Mouse (Mus musculus): ENCODE measurements around the gene Brf1. TPM values are rescaled to one million over a fixed set of nuclear protein-coding genes. Genes with fewer than 3 reads are reported as not detected.

Gene Brf1
- polyA plus RNA-seq, 1 experiment = 67.8 TPM

DNA sequence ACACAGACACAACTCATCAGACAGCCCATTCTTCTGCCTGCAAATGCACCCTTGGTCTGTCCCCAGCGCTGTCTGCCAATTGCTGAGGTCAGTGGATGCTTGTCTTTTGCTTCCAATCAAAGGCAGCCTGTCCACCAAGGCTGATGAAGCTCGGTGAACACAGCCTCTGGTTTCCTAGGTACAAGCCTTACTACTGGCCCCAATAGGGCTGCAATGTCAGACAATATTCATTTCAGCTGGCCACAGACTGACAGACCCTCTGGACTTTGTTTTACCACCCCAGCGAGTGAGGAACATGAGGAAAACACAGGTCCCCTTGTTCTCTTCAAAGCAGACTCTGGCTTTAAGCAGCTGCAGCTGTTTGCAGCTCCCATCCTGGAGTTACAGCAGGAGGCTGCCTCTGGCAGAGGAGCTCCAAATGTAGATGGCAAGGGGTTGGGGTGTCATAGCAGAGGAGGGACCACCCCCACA lies 12.6 kb upstream of the Brf1 start:
- no peak for TF ChIP-seq POLR2A (IDR thresholded peaks at IDR 0.05; ENCODE audit: control insufficient read depth, low read depth, low read length)
- no peak for TF ChIP-seq CTCF (IDR thresholded peaks at IDR 0.05; ENCODE audit: control insufficient read depth, insufficient read depth, insufficient replicate concordance, low read depth, low read length)
- no peaks in the 10 kb centered on the region for H3K27me3 ChIP-seq (ENCODE audit: control insufficient read depth, insufficient read depth, low read length)
- no peaks in the 10 kb centered on the region for H3K36me3 ChIP-seq (ENCODE audit: control insufficient read depth, insufficient read depth, low read length)
- peaks cover 19% of the 10 kb centered on the region for H3K4me1 ChIP-seq (ENCODE audit: control insufficient read depth, insufficient read depth, low read length)
- no peak overlapping the region; the same call in 1 of the 2 replicates for H3K27ac ChIP-seq (ENCODE audit: control insufficient read depth, insufficient read depth, low read depth, low read length)
- no peak overlapping the region for H3K4me3 ChIP-seq (ENCODE audit: control insufficient read depth, low read depth, low read length)

DNA sequence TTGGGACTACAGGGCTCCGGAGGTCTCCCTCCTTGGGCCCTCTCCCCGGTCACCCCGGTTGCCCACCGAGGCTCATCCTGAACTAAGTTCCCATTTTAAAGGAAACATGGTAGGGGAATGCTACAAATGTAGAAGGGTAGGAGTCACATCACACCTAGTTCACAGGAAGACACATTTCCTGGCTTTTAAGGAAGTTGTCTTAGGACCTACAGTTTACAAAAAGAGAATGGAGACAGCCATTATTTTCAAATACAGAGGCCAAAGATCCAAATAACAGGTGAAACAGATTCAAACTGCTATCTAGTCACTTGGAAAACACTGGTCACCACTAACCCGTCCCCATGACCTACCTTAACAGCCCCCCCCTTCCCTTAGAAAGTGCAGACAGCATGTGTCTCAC lies 11.9 kb upstream of the Brf1 start:
- Histone ChIP-seq H3K27me3 (ENCODE audit: control insufficient read depth, insufficient read depth, low read length) (no peaks in the 10 kb centered on the region), H3K36me3 (ENCODE audit: control insufficient read depth, insufficient read depth, low read length) (no peaks in the 10 kb centered on the region), H3K4me1 (ENCODE audit: control insufficient read depth, insufficient read depth, low read length) (peaks cover 19% of the 10 kb centered on the region), H3K27ac (ENCODE audit: control insufficient read depth, insufficient read depth, low read depth, low read length) (no peak overlapping the region), H3K4me3 (ENCODE audit: control insufficient read depth, low read depth, low read length) (no peak overlapping the region)
- no peak for TF ChIP-seq CTCF (IDR thresholded peaks at IDR 0.05; ENCODE audit: control insufficient read depth, insufficient read depth, insufficient replicate concordance, low read depth, low read length)

DNA sequence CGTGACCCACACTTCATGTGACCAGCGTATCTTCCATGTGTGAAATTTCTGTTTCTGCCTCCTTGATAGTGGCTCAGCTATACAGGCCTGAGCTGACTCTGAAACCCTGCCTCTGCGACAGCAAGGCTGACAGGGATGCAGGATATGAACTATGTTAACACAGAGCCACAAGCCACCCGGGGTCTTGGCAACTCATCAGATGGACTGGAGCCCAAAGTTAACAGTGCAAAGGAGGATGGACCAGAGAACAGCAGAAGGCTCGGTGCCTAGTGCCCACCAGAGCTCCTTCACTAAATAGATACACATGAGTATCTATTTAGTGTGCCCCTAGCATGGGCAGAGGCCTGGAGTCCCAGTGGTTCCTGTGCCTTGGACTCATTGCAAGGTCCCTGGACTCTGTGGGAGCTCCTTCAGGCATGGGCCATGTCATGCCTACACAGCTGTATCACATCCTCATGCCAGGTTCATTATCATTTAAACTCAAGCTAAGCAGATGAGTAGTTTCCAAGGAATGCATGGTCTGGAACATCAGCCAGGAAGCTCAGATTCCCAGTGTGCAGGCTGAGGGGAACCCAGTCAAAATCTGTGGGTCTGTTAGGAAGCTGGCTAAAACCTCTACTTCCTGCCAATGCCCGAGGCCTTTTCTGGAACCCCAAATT lies 11.3 kb upstream of the Brf1 start:
- Histone ChIP-seq H3K27ac (ENCODE audit: control insufficient read depth, insufficient read depth, low read depth, low read length) (no peak overlapping the region), H3K4me1 (ENCODE audit: control insufficient read depth, insufficient read depth, low read length) (peaks cover 19% of the 10 kb centered on the region), H3K36me3 (ENCODE audit: control insufficient read depth, insufficient read depth, low read length) (no peaks in the 10 kb centered on the region), H3K27me3 (ENCODE audit: control insufficient read depth, insufficient read depth, low read length) (no peaks in the 10 kb centered on the region), H3K4me3 (ENCODE audit: control insufficient read depth, low read depth, low read length) (no peak overlapping the region)
- TF ChIP-seq CTCF (IDR thresholded peaks at IDR 0.05; ENCODE audit: control insufficient read depth, insufficient read depth, insufficient replicate concordance, low read depth, low read length) (no peak), POLR2A (IDR thresholded peaks at IDR 0.05; ENCODE audit: control insufficient read depth, low read depth, low read length) (no peak)

DNA sequence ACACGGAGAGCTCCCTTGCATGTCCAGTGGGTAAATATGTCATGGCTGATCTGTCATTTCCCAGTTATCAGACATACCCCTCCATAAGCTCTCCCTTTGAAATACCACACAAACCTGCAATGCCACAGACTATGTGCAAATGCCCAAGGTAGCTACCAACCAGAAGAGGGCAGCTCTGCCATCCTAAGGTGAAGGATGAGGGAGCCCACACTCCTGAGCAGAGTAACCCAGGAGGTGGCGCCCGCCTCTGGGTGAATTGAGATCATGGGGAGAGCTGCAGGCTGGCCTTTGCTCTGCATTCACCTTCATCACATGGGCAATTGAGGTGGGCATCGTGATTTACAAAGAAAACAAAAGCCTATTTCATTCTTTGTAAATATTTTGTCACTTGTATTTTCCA lies 4.5 kb upstream of the Brf1 start:
- peak; percentile 37; the same call in 1 of the 2 replicates for TF ChIP-seq CTCF (IDR thresholded peaks at IDR 0.05; ENCODE audit: control insufficient read depth, insufficient read depth, insufficient replicate concordance, low read depth, low read length)
- no peak for TF ChIP-seq POLR2A (IDR thresholded peaks at IDR 0.05; ENCODE audit: control insufficient read depth, low read depth, low read length)
- peak overlapping the region; percentile 2; the same call in 1 of the 2 replicates for H3K4me3 ChIP-seq (ENCODE audit: control insufficient read depth, low read depth, low read length)
- H3K4me1 ChIP-seq (ENCODE audit: control insufficient read depth, insufficient read depth, low read length) = peaks cover 4% of the 10 kb centered on the region
- no peaks in the 10 kb centered on the region for H3K36me3 ChIP-seq (ENCODE audit: control insufficient read depth, insufficient read depth, low read length)
- no peak overlapping the region for H3K27ac ChIP-seq (ENCODE audit: control insufficient read depth, insufficient read depth, low read depth, low read length)
- H3K27me3 ChIP-seq (ENCODE audit: control insufficient read depth, insufficient read depth, low read length) = no peaks in the 10 kb centered on the region

DNA sequence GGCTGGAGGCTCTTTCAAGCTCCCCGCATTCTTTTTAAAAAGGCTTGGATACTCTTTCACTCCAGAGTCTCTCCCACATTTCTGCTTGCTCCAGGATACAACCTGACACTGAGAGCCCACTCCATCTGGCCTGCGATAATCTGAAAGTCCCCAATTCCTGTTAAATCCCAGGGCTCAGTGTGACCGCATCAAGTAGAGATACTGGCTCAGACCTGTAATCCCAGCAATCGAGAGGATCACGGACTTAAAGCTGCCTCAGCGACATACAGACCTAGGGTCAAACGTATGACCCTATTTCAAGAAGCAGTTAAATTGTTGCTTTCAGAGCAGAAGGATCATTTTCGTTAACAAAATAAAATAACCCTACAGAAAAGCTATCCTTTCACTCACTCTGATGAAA lies 3.5 kb upstream of the Brf1 start:
- TF ChIP-seq POLR2A (IDR thresholded peaks at IDR 0.05; ENCODE audit: control insufficient read depth, low read depth, low read length) (no peak), CTCF (IDR thresholded peaks at IDR 0.05; ENCODE audit: control insufficient read depth, insufficient read depth, insufficient replicate concordance, low read depth, low read length) (no peak)
- no peak overlapping the region for H3K4me3 ChIP-seq (ENCODE audit: control insufficient read depth, low read depth, low read length)
- peaks cover 4% of the 10 kb centered on the region for H3K4me1 ChIP-seq (ENCODE audit: control insufficient read depth, insufficient read depth, low read length)

DNA sequence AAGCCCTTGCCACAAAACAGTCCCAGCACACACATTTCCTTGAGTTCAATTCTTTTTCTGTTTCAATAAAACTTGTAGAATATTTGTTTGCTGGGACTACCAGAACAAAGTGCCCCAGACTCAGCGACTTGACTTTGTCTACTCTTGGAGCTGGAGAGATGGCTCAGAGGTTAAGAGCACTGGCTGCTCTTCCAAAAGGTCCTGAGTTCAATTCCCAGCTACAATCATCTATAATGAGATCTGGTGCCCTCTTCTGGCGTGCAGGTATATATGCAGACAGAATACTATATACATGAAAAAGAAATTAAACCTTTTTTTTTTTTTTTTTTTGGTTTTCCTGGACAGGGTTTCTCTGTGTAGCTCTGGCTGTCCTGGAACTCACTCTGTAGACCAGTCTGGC lies 2.2 kb upstream of the Brf1 start:
- peaks cover 6% of the 10 kb centered on the region for H3K4me1 ChIP-seq (ENCODE audit: control insufficient read depth, insufficient read depth, low read length)
- no peaks in the 10 kb centered on the region for H3K36me3 ChIP-seq (ENCODE audit: control insufficient read depth, insufficient read depth, low read length)
- no peaks in the 10 kb centered on the region for H3K27me3 ChIP-seq (ENCODE audit: control insufficient read depth, insufficient read depth, low read length)
- TF ChIP-seq POLR2A (IDR thresholded peaks at IDR 0.05; ENCODE audit: control insufficient read depth, low read depth, low read length) (no peak), CTCF (IDR thresholded peaks at IDR 0.05; ENCODE audit: control insufficient read depth, insufficient read depth, insufficient replicate concordance, low read depth, low read length) (no peak)
- no peak overlapping the region for H3K27ac ChIP-seq (ENCODE audit: control insufficient read depth, insufficient read depth, low read depth, low read length)
- H3K4me3 ChIP-seq (ENCODE audit: control insufficient read depth, low read depth, low read length) = no peak overlapping the region

More for the DNA sequence above, 3.5 kb upstream of the Brf1 start:
- Histone ChIP-seq H3K27me3 (ENCODE audit: control insufficient read depth, insufficient read depth, low read length) (no peaks in the 10 kb centered on the region), H3K36me3 (ENCODE audit: control insufficient read depth, insufficient read depth, low read length) (no peaks in the 10 kb centered on the region), H3K27ac (ENCODE audit: control insufficient read depth, insufficient read depth, low read depth, low read length) (no peak overlapping the region)

DNA sequence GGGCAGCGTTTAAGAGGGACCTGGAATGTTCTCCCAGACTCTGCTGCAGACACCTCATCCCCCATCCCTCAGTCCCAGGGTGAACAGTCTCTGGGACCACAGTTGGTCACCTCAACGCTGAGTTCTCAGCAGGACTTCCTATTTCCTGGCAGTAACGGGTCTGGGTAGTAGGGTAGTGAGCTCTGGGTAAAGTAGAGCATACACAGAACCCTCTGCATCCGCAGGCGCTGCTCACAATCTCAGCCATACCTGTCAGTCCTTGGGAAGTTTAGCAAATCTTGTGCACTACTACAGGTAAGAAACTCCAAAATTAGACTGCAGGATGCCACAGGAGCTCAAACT lies 600 bp upstream of the Brf1 start:
- Histone ChIP-seq H3K27ac (ENCODE audit: control insufficient read depth, insufficient read depth, low read depth, low read length) (peak overlapping the region; percentile 93), H3K4me3 (ENCODE audit: control insufficient read depth, low read depth, low read length) (peak overlapping the region; percentile 97), H3K36me3 (ENCODE audit: control insufficient read depth, insufficient read depth, low read length) (no peaks in the 10 kb centered on the region), H3K4me1 (ENCODE audit: control insufficient read depth, insufficient read depth, low read length) (peaks cover 7% of the 10 kb centered on the region), H3K27me3 (ENCODE audit: control insufficient read depth, insufficient read depth, low read length) (no peaks in the 10 kb centered on the region)
- TF ChIP-seq CTCF (IDR thresholded peaks at IDR 0.05; ENCODE audit: control insufficient read depth, insufficient read depth, insufficient replicate concordance, low read depth, low read length) (no peak), POLR2A (IDR thresholded peaks at IDR 0.05; ENCODE audit: control insufficient read depth, low read depth, low read length) (no peak)
